Mouse (Mus musculus) kidney, adult 8-10 months (tissue): ENCODE data around the gene Bend6.
"Not testable (repeated sequence)": the region's sequence is repeated elsewhere in the genome, so short reads cannot be mapped to it uniquely, and the experiment has no call there.

ENCODE experiments used
- DNase-seq, 2 experiments: peaks; one replicate each; pipeline ENCODE4 v3.0.0; 2022

Bend6 gene

DNA sequence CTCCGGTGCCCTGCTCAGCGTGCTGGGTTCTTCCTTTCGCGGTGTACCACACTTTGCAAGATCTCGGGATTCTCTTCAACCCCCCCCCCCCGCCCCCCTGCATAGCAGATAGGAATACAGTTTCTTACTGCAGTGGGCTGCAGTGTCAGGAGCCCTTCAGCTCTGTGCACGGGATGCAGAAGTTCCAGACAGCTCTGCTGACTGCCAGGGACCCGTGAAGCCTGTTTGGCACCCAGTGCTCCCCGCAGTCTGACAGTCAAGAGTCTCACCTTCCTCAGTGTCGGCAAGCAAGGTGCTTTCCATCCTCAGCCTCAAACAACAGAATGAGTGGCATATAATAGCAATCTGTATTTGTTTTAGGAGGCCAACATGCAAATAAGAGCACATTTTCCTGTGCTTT is 1.4 kb downstream of the Bend6 start:
- DNase-seq = no peak

DNA sequence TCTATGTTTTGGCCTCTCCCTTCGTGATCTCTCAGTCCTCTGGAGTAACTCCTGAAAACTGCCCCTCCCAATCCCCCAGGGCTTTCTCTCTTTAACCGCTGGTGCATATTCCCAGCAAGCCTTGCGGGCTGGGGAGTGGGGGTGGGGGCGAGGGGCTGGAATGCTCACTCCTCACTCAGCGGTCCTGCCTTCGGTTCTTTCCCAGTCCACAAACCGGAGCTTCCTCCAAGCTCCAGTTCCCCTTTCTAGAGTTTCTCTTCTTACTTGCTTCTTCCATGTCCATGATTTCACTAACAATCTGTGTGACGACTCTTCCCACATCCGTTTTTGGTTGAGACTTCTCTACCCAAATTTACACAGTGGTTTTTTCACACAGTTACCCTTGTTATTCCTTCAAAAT is 4.0 kb downstream of the Bend6 start:
- no peak for DNase-seq

DNA sequence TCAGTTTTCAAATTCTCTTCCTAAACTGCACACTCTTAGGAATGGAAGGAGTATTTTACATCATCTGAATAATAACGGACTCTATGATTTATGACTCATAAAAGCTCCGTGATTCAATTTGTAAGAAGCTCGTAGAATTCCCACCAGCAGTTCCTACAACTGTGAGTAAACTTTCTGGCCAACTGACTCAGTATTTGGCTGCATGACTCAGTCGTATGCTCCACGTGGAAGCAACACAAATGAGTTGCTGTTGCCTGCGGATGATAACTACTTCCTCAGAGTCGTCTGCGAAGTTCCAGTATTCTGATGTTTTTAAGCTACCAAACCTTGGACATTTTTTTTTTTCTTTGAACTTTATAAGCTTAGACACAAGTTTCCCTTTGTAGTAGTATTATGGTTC is 7.4 kb downstream of the Bend6 start:
- no peak for DNase-seq

DNA sequence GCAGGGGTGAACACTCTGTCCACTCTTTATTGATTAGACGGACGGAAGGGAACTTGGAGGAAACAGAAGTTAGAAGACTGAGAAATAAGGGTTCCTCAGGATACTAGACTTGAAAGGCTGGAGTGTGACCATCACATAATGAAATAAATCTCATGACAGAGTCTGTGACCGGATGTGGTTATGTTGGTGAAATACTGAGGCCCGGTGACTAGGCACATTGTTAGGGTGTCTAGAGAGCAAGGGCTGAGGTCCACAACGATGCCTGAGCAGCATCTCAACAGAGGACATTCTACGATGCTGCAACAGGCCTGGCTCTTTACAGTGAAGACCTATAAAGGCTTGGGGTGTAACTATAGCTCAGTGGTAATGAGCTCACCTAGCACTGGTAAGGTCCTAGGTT is 9.2 kb downstream of the Bend6 start:
- no peak for DNase-seq

DNA sequence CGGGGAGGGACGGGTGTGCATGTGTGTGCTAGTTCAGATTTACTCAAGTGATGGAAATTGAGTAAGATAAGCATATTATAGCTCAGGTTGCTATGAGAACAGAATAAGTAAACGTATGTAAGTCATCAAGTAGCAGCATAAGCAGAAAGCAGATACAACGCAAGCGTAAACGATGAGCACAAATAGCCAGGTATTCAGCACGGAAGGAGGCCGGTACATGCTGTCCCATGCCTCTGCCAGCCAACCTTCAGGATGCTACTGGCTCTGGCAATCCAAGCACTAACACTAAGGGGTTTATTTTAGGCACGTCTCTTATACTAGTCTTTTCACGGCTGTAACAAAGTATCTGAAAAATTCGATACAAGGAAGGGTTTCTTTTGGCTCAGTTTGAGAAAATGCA is 10.2 kb downstream of the Bend6 start:
- no peak for DNase-seq

DNA sequence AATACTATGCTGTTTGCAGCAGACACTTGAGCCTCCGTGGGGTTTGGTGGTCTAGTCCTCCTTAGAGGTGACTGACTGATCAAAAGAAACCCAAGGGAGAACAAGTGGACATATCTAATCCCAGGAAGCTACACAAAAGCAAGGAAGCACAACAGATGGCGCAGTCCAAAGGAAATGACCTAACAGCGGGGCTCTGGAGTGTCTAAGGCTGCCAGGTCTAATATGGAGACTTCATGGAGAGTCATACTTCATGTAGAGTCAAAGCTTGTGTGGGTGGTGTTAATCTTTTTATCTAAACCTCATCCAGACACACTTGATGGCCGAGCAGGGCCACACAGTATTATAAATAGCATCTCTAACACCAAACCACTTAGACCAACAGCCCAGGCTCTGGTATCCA is 10.9 kb downstream of the Bend6 start:
- DNase-seq = no peak

DNA sequence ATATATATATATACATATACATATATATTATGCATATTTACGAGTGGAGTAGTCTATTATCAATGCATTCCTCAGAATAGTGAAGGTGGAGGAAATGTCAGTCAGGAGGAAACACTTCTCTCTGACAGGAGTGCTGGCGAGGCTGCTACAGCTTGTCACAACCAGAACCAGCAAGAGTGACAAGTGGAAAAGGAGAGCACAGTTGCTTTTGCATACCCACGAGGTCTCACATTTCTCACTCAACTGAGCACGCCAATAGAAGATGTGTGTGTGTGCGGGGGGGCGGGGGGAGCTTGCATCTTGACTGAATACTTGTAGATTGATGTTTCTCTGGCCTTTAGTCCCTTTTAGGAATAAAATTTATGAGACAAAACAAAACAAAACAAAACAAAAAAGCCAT is 11.5 kb downstream of the Bend6 start:
- DNase-seq = no peak

DNA sequence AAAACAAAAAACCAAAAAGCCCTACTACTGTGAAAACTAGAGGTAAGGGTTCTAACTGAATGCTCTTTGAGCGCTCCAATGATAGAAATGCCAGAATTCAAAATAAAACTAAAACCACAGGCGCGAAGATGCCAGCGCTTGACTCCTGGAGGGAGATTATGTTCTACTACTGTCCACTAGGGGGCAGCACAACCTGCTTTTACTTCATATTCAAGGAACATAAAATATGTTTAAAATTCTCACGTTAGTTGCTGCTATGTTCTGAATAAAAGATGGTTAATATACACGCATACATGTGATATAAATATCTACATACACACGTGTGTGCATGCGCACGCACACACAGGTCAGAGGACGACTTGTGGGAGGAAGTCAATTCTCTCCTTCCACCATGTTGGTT is 14.8 kb downstream of the Bend6 start:
- peak in 1 of 2 experiments; percentile 29 for DNase-seq

DNA sequence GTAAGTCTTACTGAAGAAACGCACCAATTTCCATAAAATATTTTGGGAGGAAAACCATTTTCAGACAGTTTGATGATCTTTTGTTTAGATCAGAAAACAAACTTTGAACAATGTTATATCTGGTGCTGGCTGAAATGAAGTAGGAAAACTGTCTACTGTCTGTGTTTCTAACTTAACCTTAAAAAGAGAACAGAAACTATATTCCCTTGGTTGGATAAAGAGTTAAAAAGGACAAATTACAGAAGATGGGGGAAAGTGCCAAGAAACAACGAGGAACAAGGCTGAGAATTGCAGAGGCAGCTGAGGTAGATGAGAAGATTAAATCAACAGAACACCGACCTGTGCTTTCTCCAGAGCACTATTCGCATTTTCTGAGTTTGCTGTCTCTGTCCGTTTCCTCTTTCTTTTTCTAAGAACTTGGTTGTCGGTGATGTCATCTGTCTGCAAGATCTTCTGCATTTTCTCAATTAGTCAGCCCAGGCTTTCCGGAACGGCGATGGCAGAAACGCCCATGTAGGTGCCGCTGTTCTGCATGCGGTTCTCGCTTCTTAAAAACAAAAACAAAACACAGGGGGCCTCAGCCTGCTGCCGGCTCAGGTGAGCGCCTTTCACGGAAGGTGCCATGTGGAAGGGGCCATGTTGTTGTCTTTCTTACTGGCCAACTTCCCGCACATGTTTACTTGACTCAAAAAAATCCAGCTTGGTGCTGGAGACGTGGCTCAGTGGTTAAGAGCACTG is 24.3 kb downstream of the Bend6 start:
- peak in 1 of 2 experiments; percentile 20 for DNase-seq

DNA sequence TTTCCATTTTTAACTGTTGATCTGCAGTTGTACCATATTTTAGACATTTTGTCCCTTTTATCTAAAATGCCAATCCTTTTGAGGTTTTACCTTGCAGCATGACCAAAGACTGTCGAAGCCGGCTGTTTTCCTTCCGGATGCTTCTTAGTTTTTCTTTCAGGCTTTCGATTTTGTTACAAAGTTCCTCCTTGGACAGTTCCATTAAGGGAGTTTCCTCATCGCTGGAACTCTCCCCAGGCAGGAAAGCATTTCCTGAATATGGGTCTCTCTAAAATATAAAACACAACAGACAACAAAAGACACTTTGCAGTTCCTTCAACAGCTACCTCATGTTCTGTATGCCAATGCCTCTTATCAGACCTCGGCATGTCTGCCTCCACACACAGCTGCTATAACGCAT is 29.4 kb downstream of the Bend6 start:
- no peak for DNase-seq

DNA sequence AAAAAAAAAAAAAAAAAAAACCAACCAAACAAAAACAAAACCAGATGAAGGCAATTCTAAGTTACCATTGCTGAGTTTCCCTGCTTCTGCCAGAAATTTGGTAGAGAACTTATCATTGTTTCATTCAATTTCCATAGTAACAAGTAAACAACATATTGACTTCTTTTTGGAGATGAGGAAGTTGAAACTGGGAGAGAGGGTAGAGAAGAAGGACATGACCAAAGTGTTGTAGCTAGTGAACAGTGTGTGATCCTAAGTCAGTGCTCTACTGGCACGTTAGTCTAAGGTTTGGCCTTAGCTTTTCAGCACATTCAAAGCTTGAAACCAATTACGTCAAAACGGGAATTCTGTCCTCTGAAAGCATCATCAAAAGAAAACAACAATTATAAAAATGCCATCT is 31.2 kb downstream of the Bend6 start:
- DNase-seq = no peak

DNA sequence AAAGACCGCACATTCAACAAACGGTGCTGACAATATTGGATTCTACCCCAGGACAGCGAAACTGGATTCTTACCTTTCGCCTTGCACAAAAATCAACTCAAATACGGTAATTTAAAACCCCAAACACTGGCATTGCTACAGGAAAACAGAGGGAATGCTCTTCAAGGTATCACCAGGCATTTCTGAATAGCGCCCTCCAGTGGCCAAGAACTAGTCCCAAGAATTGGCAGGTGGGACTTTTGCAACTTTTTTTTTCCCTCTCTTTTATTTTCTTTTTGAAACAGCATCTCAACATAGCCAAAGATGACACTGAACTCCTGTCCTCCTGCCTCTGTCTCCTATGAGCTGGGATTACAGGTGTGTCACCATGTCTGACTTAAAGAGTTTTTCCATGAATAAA is 31.9 kb downstream of the Bend6 start:
- peak in 1 of 2 experiments; percentile 9 for DNase-seq

DNA sequence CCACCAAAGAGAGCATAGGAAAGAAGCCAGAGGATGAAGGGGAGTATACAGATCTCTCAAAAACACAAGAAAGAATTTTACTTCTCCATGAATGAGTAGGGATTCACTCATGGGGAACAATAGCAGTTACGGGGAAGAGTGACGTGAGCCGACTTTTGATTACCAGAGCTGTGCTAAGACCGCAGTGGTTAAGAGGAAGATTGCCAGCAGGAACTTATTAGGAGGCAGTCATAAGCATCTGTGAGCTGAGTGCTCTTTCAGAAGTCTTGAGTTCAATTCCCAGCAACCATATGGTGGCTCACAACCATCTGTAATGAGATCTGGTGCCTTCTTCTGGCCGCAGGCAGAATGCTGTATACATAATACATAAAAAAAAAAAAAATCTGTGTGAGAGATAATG is 34.1 kb downstream of the Bend6 start:
- no peak for DNase-seq

DNA sequence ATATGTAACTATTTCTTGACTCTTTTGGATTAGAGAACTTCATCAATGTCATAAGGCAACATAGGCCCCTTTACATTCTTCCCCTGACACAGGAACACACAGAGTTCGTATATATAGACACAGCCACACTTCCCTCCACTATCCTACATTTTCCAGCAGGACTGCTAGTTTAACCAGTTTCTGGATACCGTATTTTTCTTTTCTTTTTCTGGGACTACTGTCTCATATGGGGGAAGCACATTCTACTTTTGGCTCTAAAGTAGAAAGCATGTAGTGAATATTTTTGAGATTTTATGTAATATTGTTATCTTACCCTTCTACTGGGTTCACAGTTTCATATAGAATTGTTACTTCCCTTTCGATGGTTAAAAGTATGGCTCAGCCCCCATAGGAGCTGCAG is 38.2 kb downstream of the Bend6 start:
- DNase-seq = no peak

DNA sequence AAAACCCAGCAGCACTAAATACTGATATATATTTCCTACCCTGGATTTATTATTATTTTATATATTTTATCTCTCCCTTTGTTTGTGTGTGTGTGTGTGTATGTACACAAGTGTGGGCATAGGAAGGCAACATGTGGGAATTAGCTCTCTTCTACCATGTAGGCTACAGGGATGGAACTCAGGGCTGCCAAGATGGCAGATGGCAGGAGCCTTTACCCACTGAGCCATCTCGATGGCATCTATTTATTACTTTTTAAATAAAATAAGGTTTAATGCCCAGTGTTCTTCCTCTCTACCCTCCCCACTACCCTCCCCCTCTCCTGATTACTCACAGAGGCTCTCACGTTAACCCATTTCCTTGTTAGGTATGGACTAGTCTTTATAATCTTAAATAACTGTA is 38.6 kb downstream of the Bend6 start:
- no peak for DNase-seq

DNA sequence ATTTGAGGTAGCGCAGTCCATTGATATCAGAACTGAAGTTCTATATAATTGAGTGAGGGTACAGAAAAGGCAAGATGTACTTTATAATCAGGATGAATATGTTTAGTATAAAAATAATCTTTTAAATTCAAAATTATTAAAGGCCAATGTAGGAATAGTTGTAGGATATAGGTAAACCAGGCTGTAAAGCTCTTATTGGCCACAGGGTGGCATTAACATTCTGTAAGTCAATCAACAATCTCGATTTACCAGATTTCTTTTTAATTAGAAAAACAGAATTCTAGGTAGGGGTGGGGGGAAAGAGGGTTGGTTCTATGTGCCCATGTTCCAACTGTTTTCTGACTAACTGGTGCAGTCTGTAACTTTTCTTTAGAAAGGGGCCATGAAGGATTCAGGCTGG is 60.8 kb downstream of the Bend6 start:
- DNase-seq = no peak

DNA sequence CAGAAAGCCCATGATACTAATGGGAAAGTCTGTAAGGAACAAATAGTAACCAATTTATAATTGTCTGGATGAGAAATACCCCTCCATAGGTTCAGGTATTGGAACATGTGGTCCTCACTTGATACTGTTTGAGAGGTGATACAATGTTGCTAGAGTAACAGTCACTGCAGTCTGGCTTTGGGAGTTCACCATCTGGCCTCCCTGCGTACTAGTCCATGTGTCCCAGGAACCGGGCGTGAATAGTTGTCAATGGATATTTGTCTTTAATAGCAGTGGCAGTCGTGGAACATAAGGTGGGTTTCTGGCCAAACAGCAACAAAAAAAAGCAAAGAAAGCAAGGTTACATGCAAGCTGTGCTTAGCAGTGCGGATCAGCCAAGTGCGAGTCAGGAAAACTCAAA is 63.8 kb downstream of the Bend6 start:
- DNase-seq = no peak

DNA sequence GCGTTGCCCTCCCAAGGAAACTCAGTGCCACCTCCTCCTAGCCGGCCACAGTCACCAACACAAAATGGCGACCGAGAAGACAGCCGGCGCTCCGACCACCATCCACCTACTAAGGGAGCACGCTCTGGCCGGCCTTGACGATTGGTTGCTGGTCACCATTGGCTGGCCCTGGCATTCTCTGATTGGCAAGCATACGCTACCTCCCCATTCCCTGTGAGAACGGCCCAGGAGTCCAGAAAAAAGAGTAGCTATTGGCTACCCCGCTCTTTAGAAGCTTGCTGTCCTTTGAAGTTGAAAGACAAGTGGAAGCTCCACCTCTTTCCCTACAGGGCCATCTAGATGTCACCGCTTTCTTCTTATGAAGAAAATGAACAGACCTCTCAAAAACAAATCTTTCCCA is 68.7 kb downstream of the Bend6 start:
- not testable (repeated sequence) for DNase-seq

DNA sequence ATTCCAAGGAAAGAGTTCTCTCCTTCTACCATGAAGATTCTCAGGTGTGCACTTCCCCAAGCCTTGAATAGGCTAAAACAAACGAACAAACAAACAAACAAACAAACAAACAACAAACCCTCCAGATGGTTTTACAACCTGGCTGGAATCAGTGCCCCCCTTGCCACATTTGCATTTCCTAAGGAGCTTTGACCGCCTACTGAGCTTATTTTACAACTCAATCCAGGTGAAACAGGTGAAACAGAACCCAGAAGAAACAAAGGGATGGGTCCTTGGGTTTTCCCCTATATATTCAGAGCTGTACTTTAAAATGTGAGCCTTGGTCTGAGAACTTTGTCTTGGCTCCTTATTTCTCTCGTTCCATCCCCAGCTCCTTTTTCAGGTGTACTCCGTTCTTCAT is 77.0 kb downstream of the Bend6 start:
- no peak for DNase-seq

DNA sequence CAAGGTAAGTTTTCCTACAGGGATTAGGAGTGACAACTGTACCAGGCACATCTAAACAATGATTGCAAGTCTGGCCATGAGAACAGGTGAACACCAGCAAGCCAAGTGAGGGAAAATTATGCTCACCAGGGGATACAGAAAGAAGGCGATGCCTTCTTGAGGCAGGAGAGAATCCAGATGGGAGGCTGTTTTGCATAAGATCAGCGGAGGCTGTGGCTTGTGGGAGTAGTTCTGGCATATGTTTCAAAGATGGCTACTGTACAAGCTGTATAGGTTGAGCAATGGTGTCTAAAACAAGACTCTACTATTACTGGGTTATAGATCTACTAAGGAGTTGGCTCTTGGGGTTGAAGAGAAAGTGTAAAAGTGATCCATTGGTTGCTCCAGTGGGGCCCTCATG is 89.7 kb downstream of the Bend6 start:
- no peak for DNase-seq

DNA sequence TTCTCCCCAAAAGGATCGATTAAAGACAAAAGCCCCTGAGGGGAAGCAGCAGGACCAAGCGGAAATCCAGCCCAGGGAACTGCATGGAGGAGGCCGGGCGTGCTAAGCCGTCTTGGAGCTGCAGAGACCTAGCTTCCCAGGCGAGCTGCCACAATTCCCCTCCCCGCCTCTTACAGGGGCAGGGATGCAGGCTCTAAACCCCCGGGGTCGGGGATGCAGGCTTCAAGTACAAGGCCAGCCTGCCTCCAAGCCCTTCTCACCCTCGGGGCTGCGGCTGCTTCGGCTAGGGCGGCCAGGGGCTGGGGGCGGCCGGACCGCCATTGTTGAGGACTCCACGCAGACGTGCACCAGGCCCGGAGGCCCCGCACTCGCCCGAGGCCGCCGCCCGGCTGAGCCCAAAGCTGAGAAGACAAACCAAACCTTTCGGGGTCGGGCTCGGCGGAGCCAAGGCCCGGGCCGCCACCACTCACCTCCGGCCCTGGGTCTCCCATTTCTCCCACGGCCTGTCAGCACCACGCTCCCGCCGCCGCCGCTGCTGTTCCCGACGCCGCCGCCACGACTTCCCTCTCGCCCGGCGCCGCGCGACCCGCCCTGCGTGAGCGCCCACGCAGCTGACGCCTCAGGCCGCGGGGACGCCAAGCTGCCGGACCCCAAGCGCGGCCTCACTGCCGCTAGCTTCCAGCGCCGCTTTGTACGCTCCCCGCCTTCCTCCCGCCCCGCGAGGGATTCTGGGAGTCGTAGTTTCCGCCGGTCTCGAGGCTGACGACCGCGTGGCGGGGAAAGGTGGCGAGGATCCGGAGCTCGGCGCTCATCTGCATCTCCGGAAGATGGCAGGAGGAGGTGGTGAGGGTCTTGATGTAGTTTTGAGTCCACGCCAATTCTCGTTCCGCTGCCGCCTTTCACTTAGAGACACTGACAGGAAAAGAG is 93.5 kb downstream of the Bend6 start, which contains the start of gene Zfp451:
Gene Zfp451 (minus strand): TSS at position 728 of the 927 bp plus-strand sequence.
- DNase-seq = peak; percentile 79 to 87

DNA sequence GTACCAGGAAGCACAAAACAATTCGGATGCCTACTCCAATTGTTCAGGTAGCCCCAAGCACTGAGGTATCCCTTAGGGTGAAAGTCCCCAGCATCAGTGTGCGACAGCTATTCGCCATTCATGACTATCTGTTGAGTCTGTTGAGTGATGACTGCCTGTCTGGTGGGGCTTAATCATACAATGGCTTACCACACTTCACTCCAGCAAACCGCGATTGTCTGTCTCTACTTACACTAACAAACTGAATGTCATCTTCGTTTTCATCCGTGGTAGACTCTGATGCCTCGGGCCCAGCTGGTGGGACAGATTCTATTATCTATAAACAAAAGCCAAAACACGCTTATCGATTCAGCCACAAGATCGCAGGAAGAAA is 94.1 kb downstream of the Bend6 start:
- peak in 1 of 2 experiments; percentile 1 for DNase-seq

DNA sequence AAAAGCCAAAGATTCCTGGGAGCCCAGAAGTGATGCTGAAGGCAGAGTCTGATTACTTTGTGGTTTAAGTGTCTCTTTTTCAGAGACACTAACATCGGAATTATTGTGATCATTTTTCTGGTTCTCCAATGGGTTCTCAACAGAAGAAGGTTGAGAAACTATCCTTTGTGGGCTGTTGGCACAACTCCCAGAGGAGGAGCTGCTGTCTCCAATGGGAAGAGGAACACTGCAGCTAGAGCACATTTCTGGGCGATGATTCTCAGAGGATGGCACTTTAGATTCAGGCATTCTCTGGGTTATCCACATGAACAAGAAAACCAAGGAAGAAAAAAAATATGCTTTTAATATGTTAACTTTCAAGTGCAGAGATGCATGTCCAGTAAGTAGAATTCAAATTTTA is 104.3 kb downstream of the Bend6 start:
- no peak for DNase-seq
